22 mouse cellular contexts compared by ENCODE assay signal in the genomic region with DNA sequence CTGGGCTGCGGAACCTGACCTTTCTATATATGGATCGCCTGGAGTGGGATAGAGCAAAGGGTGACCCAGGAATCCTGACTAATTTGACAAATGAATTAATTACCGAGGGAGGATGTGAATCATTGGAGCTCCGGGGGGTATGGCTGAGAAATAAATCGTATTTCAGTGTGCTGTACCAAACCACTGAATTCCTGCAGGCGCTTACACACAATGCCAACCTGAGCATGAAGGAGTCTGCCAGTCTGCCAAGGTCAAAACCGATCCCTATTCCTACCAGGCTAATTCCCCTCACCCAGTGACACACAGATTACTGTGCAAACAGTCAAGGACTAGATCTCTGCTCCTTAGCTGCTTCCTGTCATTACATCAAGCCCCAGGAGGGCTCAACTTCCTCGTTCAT. TPM values are rescaled to one million over a fixed set of nuclear protein-coding genes. Genes with fewer than 3 reads are reported as not detected.
DNase-seq lines count a peak whose midpoint lies in the region; ATAC-seq lines count a peak whose summit lies in the region.
"Had no signal": no experiment of that assay in that cellular context is flagged by ENCODE, and none has a peak within 500 bp of the region (broad histone marks: within the 10 kb centered on the region; RNA-seq: fewer than 3 reads in every experiment).

No protein-coding gene starts in this region.

- 0 out of 2 replicates have a peak, but pooled peaks have one; percentile 39 for ATAC-seq in midbrain, embryonic 15.5 days (replicated peaks)
- no peak for ATAC-seq in midbrain, embryonic 11.5 days (ENCODE audit: low FRiP score)
- ATAC-seq in neural tube, embryonic 15.5 days (ENCODE audit: low FRiP score), result no peak
- ATAC-seq: activated CD4-positive, CD25-positive, alpha-beta regulatory T cell, adult 4 months; forebrain, embryonic 14.5 days; inflammation-experienced regulatory T-cells, adult 6 months; lung, postnatal 0 days had no signal

- H3K9me3 ChIP-seq in midbrain, embryonic 15.5 days, result no peaks in the 10 kb centered on the region
- no peaks in the 10 kb centered on the region for H3K9me3 ChIP-seq in midbrain, embryonic 11.5 days (ENCODE audit: control insufficient read depth, low read length)
- no peaks in the 10 kb centered on the region for H3K9me3 ChIP-seq in neural tube, embryonic 15.5 days (replicated peaks)
- H3K9me3 ChIP-seq: heart, embryonic 13.5 days; limb, embryonic 13.5 days; liver, embryonic 15.5 days; neural tube, embryonic 13.5 days had no signal

- no peak overlapping the region for H3K4me2 ChIP-seq in midbrain, embryonic 15.5 days
- no peak overlapping the region for H3K4me2 ChIP-seq in midbrain, embryonic 11.5 days
- H3K4me2 ChIP-seq in neural tube, embryonic 15.5 days, result no peak overlapping the region
- H3K4me2 ChIP-seq: heart, embryonic 13.5 days; limb, embryonic 13.5 days; liver, embryonic 15.5 days; neural tube, embryonic 13.5 days had no signal

- peak; percentile 31 for DNase-seq in adrenal gland, postnatal 14 days
- no peak for DNase-seq in adrenal gland, postnatal 4 days (ENCODE audit: low spot score in 2 of 2)
- DNase-seq in midbrain, embryonic 11.5 days (ENCODE audit: low spot score, missing footprints), result no peak
- peak; percentile 17 for DNase-seq in kidney, postnatal 10 days
- DNase-seq in gastrocnemius, postnatal 36 days, result no peak
- DNase-seq: cerebellum, adult 2 months; heart, adult 11 months; heart, postnatal 4 days; right cerebral cortex, postnatal 4 days; thymus, postnatal 4 days had no signal

- no peaks in the 10 kb centered on the region for H3K27me3 ChIP-seq in midbrain, embryonic 15.5 days (replicated peaks)
- H3K27me3 ChIP-seq in midbrain, embryonic 11.5 days (ENCODE audit: control insufficient read depth, insufficient read depth, low read length), result no peaks in the 10 kb centered on the region
- no peaks in the 10 kb centered on the region for H3K27me3 ChIP-seq in neural tube, embryonic 15.5 days (replicated peaks)
- H3K27me3 ChIP-seq: heart, embryonic 13.5 days; liver, embryonic 15.5 days; neural tube, embryonic 13.5 days had no signal

- no peak overlapping the region for H3K27ac ChIP-seq in midbrain, embryonic 15.5 days
- H3K27ac ChIP-seq in midbrain, embryonic 11.5 days (ENCODE audit: low read depth, low read length), result no peak overlapping the region
- H3K27ac ChIP-seq in neural tube, embryonic 15.5 days (replicated peaks), result no peak overlapping the region
- H3K27ac ChIP-seq: heart, embryonic 13.5 days; limb, embryonic 13.5 days; liver, embryonic 15.5 days; neural tube, embryonic 13.5 days had no signal

- 67% methylated on average over 8 of the region's 8 CpGs for WGBS in midbrain, embryonic 15.5 days
- WGBS in midbrain, embryonic 11.5 days, result 80% methylated on average over 8 of the region's 8 CpGs
- 60% methylated on average over 8 of the region's 8 CpGs for WGBS in neural tube, embryonic 15.5 days

- no peak overlapping the region for H3K9ac ChIP-seq in midbrain, embryonic 15.5 days
- no peak overlapping the region for H3K9ac ChIP-seq in midbrain, embryonic 11.5 days (ENCODE audit: low read length)
- H3K9ac ChIP-seq in neural tube, embryonic 15.5 days (replicated peaks), result no peak overlapping the region
- H3K9ac ChIP-seq: heart, embryonic 13.5 days; limb, embryonic 13.5 days; liver, embryonic 15.5 days; neural tube, embryonic 13.5 days had no signal

- H3K36me3 ChIP-seq in midbrain, embryonic 15.5 days (replicated peaks), result no peaks in the 10 kb centered on the region
- no peaks in the 10 kb centered on the region for H3K36me3 ChIP-seq in midbrain, embryonic 11.5 days (ENCODE audit: control insufficient read depth, insufficient read depth, low read length)
- no peaks in the 10 kb centered on the region for H3K36me3 ChIP-seq in neural tube, embryonic 15.5 days
- H3K36me3 ChIP-seq: heart, embryonic 13.5 days; limb, embryonic 13.5 days; liver, embryonic 15.5 days; neural tube, embryonic 13.5 days had no signal

- no peak overlapping the region for H3K4me3 ChIP-seq in midbrain, embryonic 15.5 days
- H3K4me3 ChIP-seq in midbrain, embryonic 11.5 days (ENCODE audit: low read depth, low read length), result no peak overlapping the region
- no peak overlapping the region for H3K4me3 ChIP-seq in neural tube, embryonic 15.5 days (replicated peaks)
- H3K4me3 ChIP-seq: erythroblast, embryonic 14.5 days; heart, embryonic 13.5 days; limb, embryonic 13.5 days; liver, embryonic 15.5 days; megakaryocyte, embryonic 14.5 days; neural tube, embryonic 13.5 days had no signal

- intact Hi-C loops in gastrocnemius, postnatal 36 days (cut with DNase I), result no loop called here

- H3K4me1 ChIP-seq in midbrain, embryonic 15.5 days, result no peaks in the 10 kb centered on the region
- 0 out of 2 replicates have a peak, but pooled peaks cover 4% of the 10 kb centered on the region for H3K4me1 ChIP-seq in midbrain, embryonic 11.5 days (ENCODE audit: control insufficient read depth, insufficient read depth, low read length)
- H3K4me1 ChIP-seq in neural tube, embryonic 15.5 days, result no peaks in the 10 kb centered on the region
- H3K4me1 ChIP-seq: neural tube, embryonic 13.5 days had no signal

RNA-seq across cellular contexts. Expression of a gene that starts 15.4 kb away (rescaled TPM):
- 16.7 and 18.7 TPM in 2 replicates for total RNA-seq in adrenal gland, postnatal 14 days (2021)
- 10 to 100 TPM; 22.6 to 24.1 TPM for total RNA-seq in adrenal gland, postnatal 4 days (2021)
- 7.5 and 9.5 TPM in 2 replicates for polyA plus RNA-seq in midbrain, embryonic 15.5 days (2015; fragmentation: Nextera tagmentation; extraction: Ambion mirVana)
- polyA plus RNA-seq in midbrain, embryonic 11.5 days (2014; fragmentation: Nextera tagmentation; extraction: Ambion mirVana), result 8.4 and 8.7 TPM in 2 replicates
- 5.5 and 6.2 TPM in 2 replicates for polyA plus RNA-seq in neural tube, embryonic 15.5 days (2015; fragmentation: Nextera tagmentation; extraction: Ambion mirVana)
- total RNA-seq in gastrocnemius, postnatal 36 days (2021), result 1 to 10 TPM; 2.2 to 2.5 TPM

Comparison
In these comparisons a context has a peak if more than half of its experiments do, and no peak if none do; other contexts are left out.
1. DNase-seq: peak in adrenal gland, postnatal 14 days (single experiment) and kidney, postnatal 10 days (single experiment); none in adrenal gland, postnatal 4 days (0 of 2), midbrain, embryonic 11.5 days (single experiment) and gastrocnemius, postnatal 36 days (0 of 2).